Mouse (Mus musculus): ENCODE measurements around the gene Ugt1a6b. TPM values are rescaled to one million over a fixed set of nuclear protein-coding genes. Genes with fewer than 3 reads are reported as not detected.
"Not testable (repeated sequence)": the region's sequence is repeated elsewhere in the genome, so short reads cannot be mapped to it uniquely, and the experiment has no call there.

Gene Ugt1a6b
- polyA plus RNA-seq, 1 experiment, result 0.29 TPM

DNA sequence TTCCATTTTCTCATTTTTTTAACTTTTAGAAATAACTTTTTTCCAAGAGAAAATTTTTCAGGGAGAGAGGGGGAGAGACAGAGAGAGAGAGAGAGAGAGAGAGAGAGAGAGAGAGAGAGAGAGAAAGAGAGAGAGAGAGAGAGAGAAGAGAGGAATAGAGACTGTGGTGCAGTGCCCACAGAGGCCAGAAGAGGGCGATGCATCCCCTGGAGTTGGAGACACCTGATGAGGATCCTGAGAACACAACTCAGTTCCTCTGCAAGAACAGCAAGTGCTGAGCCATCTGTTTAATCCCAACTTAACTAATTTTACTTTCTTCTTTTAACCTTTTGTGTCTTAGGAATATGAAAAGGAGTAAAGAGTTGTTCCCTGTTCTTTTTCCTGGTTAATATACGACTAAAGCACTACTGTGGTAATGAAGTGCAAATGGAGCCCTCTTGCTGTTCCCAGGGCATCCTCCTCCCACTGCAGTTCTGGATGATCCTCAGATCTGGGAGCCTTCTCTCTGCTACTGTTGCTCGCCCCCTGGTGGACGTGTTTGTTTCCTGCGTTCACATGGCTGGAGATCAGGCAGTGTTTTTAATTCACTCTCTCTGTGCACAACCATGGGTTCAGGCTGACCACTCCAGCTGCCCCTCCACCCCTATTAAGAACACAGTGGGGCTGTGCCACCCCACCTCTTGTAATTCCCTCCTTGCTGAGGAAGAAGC, 41.1 kb downstream of the Ugt1a6b start:
- H3K36me3 ChIP-seq (ENCODE audit: control insufficient read depth, insufficient read depth, low read length); H3K27me3 ChIP-seq (ENCODE audit: control insufficient read depth, insufficient read depth, low read length); H3K27ac ChIP-seq (ENCODE audit: insufficient read depth, low read length); H3K4me1 ChIP-seq (ENCODE audit: control insufficient read depth, insufficient read depth, insufficient read length); H3K4me3 ChIP-seq (ENCODE audit: extremely low read depth, insufficient read depth, insufficient read length): not testable (repeated sequence)
- peak in 1 of 2 experiments; percentile 17 for DNase-seq (ENCODE audit: low read depth in 1 of 2, low spot score in 2 of 2)
- 27% methylated on average over 5 of the region's 5 CpGs for WGBS
- peak; percentile 26; the same call in 1 of the 2 replicates for TF ChIP-seq CTCF (IDR thresholded peaks at IDR 0.05; ENCODE audit: extremely low read depth, insufficient read depth, insufficient read length, insufficient replicate concordance)

DNA sequence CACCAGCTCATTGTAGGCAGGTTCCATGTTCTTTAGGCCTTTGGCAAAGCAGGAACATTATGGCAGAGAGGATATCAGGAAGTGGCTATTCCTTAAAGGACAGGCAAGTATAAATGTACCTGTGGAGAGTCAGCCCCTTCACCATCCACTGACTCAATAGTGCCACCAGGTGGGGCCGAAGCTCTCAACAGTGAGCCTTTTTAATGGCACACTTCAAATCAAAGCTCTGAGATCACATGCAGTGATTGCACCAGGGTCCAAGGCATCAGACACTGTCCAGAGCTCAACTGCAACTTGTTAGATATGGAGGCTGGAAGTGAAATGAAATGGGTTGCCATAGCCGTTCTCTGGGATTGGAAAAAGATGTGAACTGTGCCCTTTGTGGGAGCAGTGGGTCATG, 42.2 kb downstream of the Ugt1a6b start:
- not testable (repeated sequence) for H3K27me3 ChIP-seq (ENCODE audit: control insufficient read depth, insufficient read depth, low read length)
- WGBS, result 81% methylated on average over 2 of the region's 2 CpGs

DNA sequence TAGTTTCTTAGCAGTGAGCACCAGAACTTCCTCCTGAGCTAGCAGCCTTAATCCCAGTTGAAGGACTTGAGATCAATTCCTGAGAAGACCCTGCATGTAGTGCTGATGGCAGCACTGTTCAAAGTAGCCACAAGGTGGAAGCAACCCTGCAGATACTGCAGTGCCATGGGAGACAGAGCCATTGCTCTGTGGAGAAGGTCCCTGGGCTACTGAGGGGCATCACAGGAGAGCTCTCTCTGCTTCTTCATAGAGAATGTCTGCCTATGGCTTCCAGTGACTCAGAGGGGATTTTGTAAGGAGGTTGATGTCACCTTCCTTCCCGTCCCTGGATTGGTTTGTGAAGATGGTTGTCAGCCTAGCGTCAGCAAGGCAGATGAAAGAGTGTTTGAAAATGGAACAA, 47.1 kb downstream of the Ugt1a6b start:
- not testable (repeated sequence) for H3K27me3 ChIP-seq (ENCODE audit: control insufficient read depth, insufficient read depth, low read length); H3K4me1 ChIP-seq (ENCODE audit: control insufficient read depth, insufficient read depth, insufficient read length); H3K4me3 ChIP-seq (ENCODE audit: extremely low read depth, insufficient read depth, insufficient read length); H3K27ac ChIP-seq (ENCODE audit: insufficient read depth, low read length); H3K36me3 ChIP-seq (ENCODE audit: control insufficient read depth, insufficient read depth, low read length); DNase-seq (ENCODE audit: low read depth in 1 of 2, low spot score in 2 of 2)
- WGBS, result 91% methylated on average over 2 of the region's 2 CpGs

More for the DNA sequence above, 42.2 kb downstream of the Ugt1a6b start:
- H3K27ac ChIP-seq (ENCODE audit: insufficient read depth, low read length); H3K36me3 ChIP-seq (ENCODE audit: control insufficient read depth, insufficient read depth, low read length); H3K4me3 ChIP-seq (ENCODE audit: extremely low read depth, insufficient read depth, insufficient read length); H3K4me1 ChIP-seq (ENCODE audit: control insufficient read depth, insufficient read depth, insufficient read length); DNase-seq (ENCODE audit: low read depth in 1 of 2, low spot score in 2 of 2): not testable (repeated sequence)

DNA sequence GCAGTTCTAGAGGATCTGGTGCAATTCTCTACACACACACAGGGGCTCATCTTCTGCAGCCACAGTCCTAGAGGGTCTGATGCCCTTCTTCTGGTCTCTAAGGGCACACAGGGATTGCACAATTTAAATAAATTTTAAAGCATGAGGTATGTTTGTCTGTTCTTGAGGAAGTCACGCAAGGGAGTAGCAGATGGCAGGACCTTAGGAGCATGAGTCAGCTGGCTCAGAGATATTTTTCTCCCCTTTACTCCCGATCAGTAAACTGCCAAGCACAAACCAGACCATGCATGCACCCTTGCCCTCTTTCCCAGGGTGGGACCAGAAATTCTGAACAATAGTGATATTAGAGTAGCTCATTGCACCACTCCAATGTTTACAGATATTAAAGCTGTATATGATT, 55.4 kb downstream of the Ugt1a6b start:
- Histone ChIP-seq H3K27me3 (ENCODE audit: control insufficient read depth, insufficient read depth, low read length) (no peaks in the 10 kb centered on the region), H3K27ac (ENCODE audit: insufficient read depth, low read length) (no peak overlapping the region), H3K36me3 (ENCODE audit: control insufficient read depth, insufficient read depth, low read length) (no peaks in the 10 kb centered on the region), H3K4me1 (ENCODE audit: control insufficient read depth, insufficient read depth, insufficient read length) (no peaks in the 10 kb centered on the region), H3K4me3 (ENCODE audit: extremely low read depth, insufficient read depth, insufficient read length) (no peak overlapping the region)
- TF ChIP-seq POLR2A (IDR thresholded peaks at IDR 0.05; ENCODE audit: low read depth, low read length) (no peak), CTCF (IDR thresholded peaks at IDR 0.05; ENCODE audit: extremely low read depth, insufficient read depth, insufficient read length, insufficient replicate concordance) (no peak)
- no peak for DNase-seq (ENCODE audit: low read depth in 1 of 2, low spot score in 2 of 2)
- WGBS, result 50% methylated on average over 2 of the region's 2 CpGs

- no peak within 1 kb of the TSS for H3K4me3 ChIP-seq (ENCODE audit: extremely low read depth, insufficient read depth, insufficient read length)
- no peaks in the 10 kb centered on the region for H3K36me3 ChIP-seq (ENCODE audit: control insufficient read depth, insufficient read depth, low read length)
- 94% methylated on average over 5 of the region's 5 CpGs for WGBS
- H3K27ac ChIP-seq (ENCODE audit: insufficient read depth, low read length), result no peak within 1 kb of the TSS
- TF ChIP-seq CTCF (IDR thresholded peaks at IDR 0.05; ENCODE audit: extremely low read depth, insufficient read depth, insufficient read length, insufficient replicate concordance), result no peak
- no peak for TF ChIP-seq POLR2A (IDR thresholded peaks at IDR 0.05; ENCODE audit: low read depth, low read length)
- DNase-seq (ENCODE audit: low read depth in 1 of 2, low spot score in 2 of 2), result no peak
- no peaks in the 10 kb centered on the region for H3K4me1 ChIP-seq (ENCODE audit: control insufficient read depth, insufficient read depth, insufficient read length)
- no peaks in the 10 kb centered on the region for H3K27me3 ChIP-seq (ENCODE audit: control insufficient read depth, insufficient read depth, low read length)
Measured at GRCm38 (mm10) chr1:88165711-88166110, 62.7 kb downstream of the Ugt1a6b start, which contains the start of gene Ugt1a5. Gene Ugt1a5, plus strand, starts transcription at chr1:88166012.

DNA sequence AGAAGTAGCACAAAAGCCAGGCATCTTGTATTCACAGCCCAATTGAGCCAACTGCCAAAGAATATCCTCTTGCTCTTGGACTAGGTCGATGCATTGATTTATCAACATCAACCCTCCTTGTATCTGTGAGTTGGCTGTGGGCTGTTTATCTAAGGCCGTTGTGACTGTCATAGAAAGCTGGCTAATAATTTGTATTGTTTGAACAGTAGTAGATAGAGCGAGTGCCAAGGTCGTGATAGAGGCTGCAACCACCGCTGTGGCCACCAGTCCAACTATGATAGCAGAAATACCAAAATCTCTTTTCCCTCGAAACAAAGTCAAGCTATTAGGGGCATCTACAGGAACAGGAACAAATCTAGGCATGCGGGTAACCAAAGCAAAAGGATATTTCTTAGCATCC, 69.1 kb downstream of the Ugt1a6b start:
- not testable (repeated sequence) for H3K36me3 ChIP-seq (ENCODE audit: control insufficient read depth, insufficient read depth, low read length)
- 80% methylated on average over 7 of the region's 7 CpGs for WGBS

GRCm38 (mm10) chr1:88179657-88180056, 76.6 kb downstream of the Ugt1a6b start:
- TF ChIP-seq CTCF (IDR thresholded peaks at IDR 0.05; ENCODE audit: extremely low read depth, insufficient read depth, insufficient read length, insufficient replicate concordance), result no peak
- no peak for TF ChIP-seq POLR2A (IDR thresholded peaks at IDR 0.05; ENCODE audit: low read depth, low read length)
- H3K27ac ChIP-seq (ENCODE audit: insufficient read depth, low read length), result no peak overlapping the region

More for the DNA sequence above, 69.1 kb downstream of the Ugt1a6b start:
- not testable (repeated sequence) for H3K27ac ChIP-seq (ENCODE audit: insufficient read depth, low read length); H3K27me3 ChIP-seq (ENCODE audit: control insufficient read depth, insufficient read depth, low read length); DNase-seq (ENCODE audit: low read depth in 1 of 2, low spot score in 2 of 2); H3K4me3 ChIP-seq (ENCODE audit: extremely low read depth, insufficient read depth, insufficient read length); H3K4me1 ChIP-seq (ENCODE audit: control insufficient read depth, insufficient read depth, insufficient read length)

More at GRCm38 (mm10) chr1:88179657-88180056, 76.6 kb downstream of the Ugt1a6b start:
- no peak overlapping the region for H3K4me3 ChIP-seq (ENCODE audit: extremely low read depth, insufficient read depth, insufficient read length)
- no peaks in the 10 kb centered on the region for H3K27me3 ChIP-seq (ENCODE audit: control insufficient read depth, insufficient read depth, low read length)
- no peaks in the 10 kb centered on the region for H3K36me3 ChIP-seq (ENCODE audit: control insufficient read depth, insufficient read depth, low read length)
- 95% methylated on average over 1 of the region's 1 CpGs for WGBS
- H3K4me1 ChIP-seq (ENCODE audit: control insufficient read depth, insufficient read depth, insufficient read length), result no peaks in the 10 kb centered on the region
- no peak for DNase-seq (ENCODE audit: low read depth in 1 of 2, low spot score in 2 of 2)

Data from spleen, adult 2 months (tissue).